Mouse (Mus musculus): ENCODE measurements around the gene Fgl2. TPM values are rescaled to one million over a fixed set of nuclear protein-coding genes. Genes with fewer than 3 reads are reported as not detected.
A peak's percentile ranks its signal among the peaks of the same experiment; 100 is the strongest.

Fgl2 gene
- polyA plus RNA-seq, 1 experiment from 2014 or later: 5.8 TPM

GRCm38 (mm10) chr5:21424614-21425602, 52.5 kb downstream of the Fgl2 start, which contains the start of the genes Ccdc146 and Fam185a:
Ccdc146 (minus strand) TSS chr5:21424677.
Fam185a (plus strand) TSS chr5:21424958.
- Histone ChIP-seq H3K27ac (peak within 1 kb of the TSS; percentile 38; the same call in 1 of the 2 replicates), H3K4me2 (peak within 1 kb of the TSS; percentile 91), H3K27me3 (no peaks in the 10 kb centered on the region), H3K4me1 (peaks cover 11% of the 10 kb centered on the region), H3K9me3 (no peaks in the 10 kb centered on the region), H3K4me3 (peak within 1 kb of the TSS; percentile 72), H3K9ac (peak within 1 kb of the TSS; percentile 61), H3K36me3 (no peaks in the 10 kb centered on the region)
- peak; percentile 100 for ATAC-seq (ENCODE audit: borderline replicate concordance, extremely low read depth, low FRiP score, low TSS enrichment)
- under 1% methylated on average over 68 of the region's 68 CpGs for WGBS

GRCm38 (mm10) chr5:21426666-21427065, 54.2 kb downstream of the Fgl2 start:
- 94% methylated on average over 6 of the region's 6 CpGs for WGBS
- no peak for ATAC-seq (ENCODE audit: borderline replicate concordance, extremely low read depth, low FRiP score, low TSS enrichment)

More at GRCm38 (mm10) chr5:21426666-21427065, 54.2 kb downstream of the Fgl2 start:
- no peak overlapping the region for H3K4me3 ChIP-seq
- peaks cover 11% of the 10 kb centered on the region for H3K4me1 ChIP-seq
- no peaks in the 10 kb centered on the region for H3K9me3 ChIP-seq
- H3K27ac ChIP-seq: no peak overlapping the region
- no peak overlapping the region for H3K9ac ChIP-seq
- no peaks in the 10 kb centered on the region for H3K27me3 ChIP-seq
- H3K4me2 ChIP-seq: no peak overlapping the region
- no peaks in the 10 kb centered on the region for H3K36me3 ChIP-seq

Other genes starting within 250 kb of the Fgl2 start
- gene Gsap, start 186.4 kb upstream of the Fgl2 start, polyA plus RNA-seq (2015; fragmentation: Nextera tagmentation; extraction: Ambion mirVana): 2.8 and 3.2 TPM in 2 replicates
- 1.4 and 1.5 TPM in 2 replicates for gene Ccdc146, start 52.0 kb downstream of the Fgl2 start, polyA plus RNA-seq (2015; fragmentation: Nextera tagmentation; extraction: Ambion mirVana)
- 5.5 and 6.0 TPM in 2 replicates for gene Fam185a, start 52.3 kb downstream of the Fgl2 start, polyA plus RNA-seq (2015; fragmentation: Nextera tagmentation; extraction: Ambion mirVana)
- gene Lrrc17, start 170.9 kb downstream of the Fgl2 start, polyA plus RNA-seq (2015; fragmentation: Nextera tagmentation; extraction: Ambion mirVana): 54.0 and 55.0 TPM in 2 replicates